Mouse (Mus musculus): ENCODE data around the gene Lrp6.

- TF ChIP-seq GATA1 (IDR thresholded peaks at IDR 0.05; ENCODE audit: low read length) (no peak), TAL1 (IDR thresholded peaks at IDR 0.05; ENCODE audit: low read length) (no peak)
These were observed 8.6 kb upstream of the Lrp6 start for GRCm38 (mm10) chr6:134575288-134575741.

All from erythroblast, embryonic 14.5 days (primary cell).